Mouse (Mus musculus): Measurements from ENCODE around the gene Hoxc5.

- TF ChIP-seq POLR2A (IDR thresholded peaks at IDR 0.05; ENCODE audit: control insufficient read depth, low read depth, low read length), result no peak
- no peak for TF ChIP-seq CTCF (IDR thresholded peaks at IDR 0.05; ENCODE audit: control insufficient read depth, insufficient read depth, insufficient replicate concordance, low read depth, low read length)
Observed at GRCm38 (mm10) chr15:102939256-102940155, 27.7 kb upstream of the Hoxc5 start.

Measured in testis, adult 2 months (tissue).